Mouse (Mus musculus) bone marrow, adult 2 months (tissue): ENCODE measurements around the gene Rnf103.

Experiments
- CTCF ChIP-seq: fragments of 200-500 bp; IDR thresholded peaks from 2 replicates; pipeline ENCODE4 v1.5.1; 2011; ENCODE audit warnings: low read length, control low read depth; ENCODE audit not compliant: control insufficient read depth, insufficient read depth
- POLR2A ChIP-seq: fragments of 200-500 bp; IDR thresholded peaks from 2 replicates; pipeline ENCODE4 v1.6.1; 2011; ENCODE audit warnings: low read depth, mild to moderate bottlenecking, control low read depth, low read length, borderline replicate concordance; ENCODE audit not compliant: control insufficient read depth

DNA sequence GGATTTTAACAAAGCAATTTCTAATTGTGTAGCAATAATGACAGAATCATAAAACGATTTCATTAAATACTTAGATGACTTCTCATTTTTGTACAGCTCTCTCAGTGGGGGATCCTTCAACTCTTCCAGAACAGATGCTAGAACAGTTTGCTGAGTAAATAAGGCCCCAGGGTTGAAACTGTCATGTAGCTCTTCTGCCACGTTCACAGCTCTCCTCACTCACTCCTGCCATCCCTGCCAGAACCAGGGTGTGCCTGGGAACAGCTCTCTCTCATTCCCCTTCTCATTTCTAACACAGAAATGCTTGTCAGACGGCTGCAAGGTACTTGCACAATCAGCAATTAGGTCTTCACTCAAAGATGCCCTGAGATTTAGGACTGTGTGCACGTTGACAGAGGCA, 9.3 kb downstream of the Rnf103 start:
- no peak for TF ChIP-seq CTCF
- TF ChIP-seq POLR2A, result no peak
